Mouse (Mus musculus) megakaryocyte progenitor cell, adult 5-6 weeks (primary cell): ENCODE measurements at regions not wholly inside any gene's neighbourhood (a gene's known extent, or its start where the extent isn't known, plus 50 kb on each side); places are given as distances from the start of the nearest gene placed in this dataset.
A peak's percentile ranks its signal among the peaks of the same experiment; 100 is the strongest.

Experiments used
- ATAC-seq: replicated peaks from 2 replicates; pipeline ENCODE4 v1.8.0; 2016; ENCODE audit warnings: mild to moderate bottlenecking, moderate TSS enrichment, inconsistent platforms; ENCODE audit not compliant: poor library complexity

DNA sequence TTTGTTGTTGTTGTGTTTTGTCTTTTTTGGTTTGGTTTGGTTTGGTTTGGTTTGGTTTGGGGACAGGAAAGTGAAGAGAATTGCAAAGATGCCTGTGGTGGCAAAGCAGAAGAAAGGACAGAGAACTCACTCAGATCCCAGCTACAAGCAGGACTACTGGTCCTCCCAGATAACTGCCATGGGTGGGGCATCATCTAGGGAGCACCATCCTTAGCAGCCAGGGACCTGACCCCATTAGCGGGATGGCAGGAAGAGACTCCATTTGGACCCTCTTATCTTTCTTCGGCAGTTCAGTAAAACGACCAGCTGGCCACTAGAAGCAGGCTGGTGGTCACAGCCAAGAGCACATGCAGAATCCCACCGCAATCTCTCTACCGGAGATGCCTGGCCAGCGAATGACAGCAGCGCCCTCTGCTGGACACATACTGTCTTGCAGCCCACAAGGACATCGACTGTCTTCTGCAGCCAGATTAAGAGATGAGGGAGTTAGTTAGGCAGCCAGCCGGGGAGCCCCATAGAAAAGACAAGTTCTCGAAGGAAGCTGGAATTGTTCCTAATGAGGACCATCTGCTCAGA lies 119.8 kb downstream of the Gm9195 start:
- ATAC-seq: peak; percentile 91

DNA sequence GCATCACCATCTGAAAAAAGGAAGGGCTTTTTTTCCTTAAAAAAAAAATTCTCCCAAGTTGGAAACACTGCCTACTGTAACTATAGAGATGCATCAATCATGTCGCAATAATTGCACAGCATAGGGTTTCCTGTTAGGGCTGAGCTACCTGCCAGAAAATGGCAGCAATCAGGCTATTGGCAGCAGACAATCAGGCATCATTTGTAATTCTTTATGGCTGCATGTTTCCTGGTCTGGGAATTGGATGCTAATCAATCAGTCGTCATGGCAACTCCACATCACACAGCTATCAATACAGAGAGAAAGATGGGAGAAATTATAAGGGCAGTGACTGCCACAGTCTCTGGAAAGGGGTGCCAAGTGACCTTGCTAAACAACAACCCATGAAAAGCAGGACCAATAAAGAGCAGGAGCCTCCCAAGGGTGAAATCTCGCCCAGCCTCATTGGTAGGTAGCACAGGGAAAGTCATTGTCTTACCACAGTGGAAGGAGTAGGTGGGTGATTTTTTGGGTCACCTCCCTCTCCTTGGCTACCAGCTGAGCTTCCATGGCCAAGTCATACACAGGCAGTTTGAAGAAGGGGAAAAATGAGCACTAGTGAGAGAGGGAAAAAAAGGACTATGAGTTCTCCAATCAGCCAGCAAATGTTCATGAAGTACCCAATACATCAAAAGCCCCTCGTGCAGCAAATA lies 130.7 kb downstream of the Gm9195 start:
- no peak for ATAC-seq

DNA sequence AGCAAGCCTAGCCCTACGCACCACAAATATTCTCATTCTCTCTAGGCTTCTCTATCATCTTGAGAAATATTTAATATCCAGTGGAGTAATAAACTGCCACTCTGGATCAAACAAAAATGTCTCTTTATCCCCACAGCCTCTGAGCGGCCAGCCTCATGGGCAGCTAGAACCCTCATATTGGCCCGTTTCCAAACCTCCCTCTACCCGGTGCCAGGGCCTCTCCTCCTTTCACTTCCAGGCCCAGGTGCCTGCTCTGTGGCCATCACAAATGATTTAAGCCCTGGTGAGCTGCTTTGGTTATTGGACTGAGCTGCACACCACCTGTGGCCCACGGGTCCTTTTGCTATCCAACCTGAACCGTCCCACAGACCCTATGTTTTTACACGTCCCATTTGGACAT lies 131.5 kb downstream of the Gm9195 start:
- no peak for ATAC-seq

DNA sequence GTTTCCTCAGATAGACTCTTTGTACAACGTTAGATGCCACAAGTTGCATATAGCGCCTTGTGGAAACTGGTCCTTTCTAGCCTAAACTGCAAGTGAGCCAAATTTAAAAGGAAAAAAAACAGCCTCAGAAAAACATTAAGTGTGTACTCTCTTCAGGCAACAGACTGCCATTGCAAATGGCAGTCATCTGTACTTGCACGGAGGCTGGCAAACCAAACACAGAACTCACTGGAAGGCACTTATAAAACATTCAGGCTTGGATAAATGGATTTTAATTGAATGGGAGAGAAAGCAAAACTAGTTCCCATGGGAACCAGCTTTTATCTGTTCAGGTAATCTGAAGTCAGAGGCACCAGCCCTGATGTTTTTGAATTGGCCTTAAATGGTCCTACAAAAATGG lies 133.7 kb downstream of the Gm9195 start:
- no peak for ATAC-seq

- no peak for ATAC-seq
Observed at GRCm38 (mm10) chr14:72342181-72342580, 149.5 kb downstream of the Gm9195 start.

DNA sequence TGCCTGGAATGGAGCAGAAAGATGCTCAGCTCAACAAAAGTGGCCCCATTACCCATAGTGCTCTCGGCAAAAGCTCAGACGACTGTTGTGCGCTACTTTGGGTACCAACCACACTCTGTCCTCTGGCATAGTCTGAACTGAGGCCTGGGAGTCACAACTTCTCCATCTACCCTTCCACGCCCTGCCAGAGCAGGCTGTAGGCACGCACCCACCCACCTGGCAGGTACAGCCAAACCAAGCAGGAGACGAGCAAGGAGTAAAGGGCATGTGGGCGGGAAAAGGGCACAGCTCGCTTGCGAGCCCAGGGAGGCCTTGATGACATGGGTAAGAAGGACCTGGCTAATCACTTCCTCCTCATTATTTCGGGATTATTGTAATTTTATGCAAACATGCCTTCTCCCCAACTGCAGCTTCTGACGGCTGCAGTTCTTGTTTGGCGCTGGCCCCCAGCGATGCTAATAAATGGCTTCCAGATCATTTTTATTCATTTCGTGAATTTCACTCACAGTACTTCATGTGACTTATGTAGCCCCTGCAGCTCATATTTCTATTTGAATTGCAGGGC lies 150.0 kb downstream of the Gm9195 start:
- ATAC-seq: no peak

- ATAC-seq: no peak
Observed at GRCm38 (mm10) chr14:72338046-72338445, 153.6 kb downstream of the Gm9195 start.

DNA sequence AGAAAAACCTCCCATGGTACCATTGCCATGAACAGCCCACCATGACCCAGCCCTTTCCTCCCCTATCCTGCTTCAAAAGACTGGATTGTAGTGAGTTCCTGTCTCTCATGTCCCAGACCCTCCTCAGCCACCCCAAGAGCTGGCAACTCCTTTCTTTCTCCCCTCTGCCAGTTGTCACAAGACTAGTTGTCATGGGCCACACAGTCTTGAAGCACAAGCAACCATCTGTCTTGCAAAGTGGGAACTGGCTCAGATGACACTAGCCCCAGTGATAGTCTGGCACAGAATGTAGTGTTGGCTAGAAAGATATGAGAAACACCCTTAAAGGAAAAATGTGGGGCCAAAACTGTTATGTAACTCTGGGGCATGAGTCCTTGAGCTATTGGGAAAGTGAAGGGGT lies 187.8 kb downstream of the Gm9195 start:
- ATAC-seq: no peak

- 0 out of 2 replicates have a peak, but pooled peaks have one; percentile 44 for ATAC-seq
Observed at GRCm38 (mm10) chr14:72300026-72300425, 191.6 kb downstream of the Gm9195 start.

- ATAC-seq: no peak
Observed at GRCm38 (mm10) chr14:72294631-72295030, 197.0 kb downstream of the Gm9195 start.

- peak; percentile 54; the same call in 1 of the 2 replicates for ATAC-seq
Observed at GRCm38 (mm10) chr14:72293677-72294387, 197.8 kb downstream of the Gm9195 start.

DNA sequence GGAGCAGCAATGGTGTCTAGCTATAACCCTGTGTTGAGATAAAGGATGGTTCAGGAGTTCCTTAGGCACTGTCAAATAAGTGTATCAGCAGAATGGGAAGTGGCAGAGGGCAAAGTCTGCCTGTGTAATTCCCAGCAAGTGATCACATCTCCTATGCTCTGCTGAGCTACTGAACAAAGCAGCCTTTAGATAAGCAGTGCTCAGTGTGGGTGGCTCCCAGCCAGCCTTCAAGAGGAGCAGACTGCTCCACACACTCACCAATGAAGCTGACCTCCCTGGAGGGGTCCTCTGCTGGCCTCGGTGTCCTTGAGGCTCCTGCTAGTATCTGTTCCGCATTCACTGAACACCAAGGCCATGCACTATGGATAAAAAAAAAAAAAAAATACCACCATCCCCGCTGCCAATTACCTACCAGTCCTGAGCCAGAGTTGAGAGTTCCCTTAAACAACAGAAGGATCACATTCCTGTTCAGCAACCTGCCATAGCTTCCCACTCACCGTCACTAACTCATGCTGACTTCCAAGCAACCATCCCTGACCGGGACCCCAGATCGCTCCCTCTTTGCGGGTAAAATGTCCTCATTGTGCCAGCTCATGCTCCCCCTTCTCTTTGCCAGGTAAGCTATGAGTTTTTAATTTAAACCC lies 198.9 kb downstream of the Gm9195 start:
- no peak for ATAC-seq

DNA sequence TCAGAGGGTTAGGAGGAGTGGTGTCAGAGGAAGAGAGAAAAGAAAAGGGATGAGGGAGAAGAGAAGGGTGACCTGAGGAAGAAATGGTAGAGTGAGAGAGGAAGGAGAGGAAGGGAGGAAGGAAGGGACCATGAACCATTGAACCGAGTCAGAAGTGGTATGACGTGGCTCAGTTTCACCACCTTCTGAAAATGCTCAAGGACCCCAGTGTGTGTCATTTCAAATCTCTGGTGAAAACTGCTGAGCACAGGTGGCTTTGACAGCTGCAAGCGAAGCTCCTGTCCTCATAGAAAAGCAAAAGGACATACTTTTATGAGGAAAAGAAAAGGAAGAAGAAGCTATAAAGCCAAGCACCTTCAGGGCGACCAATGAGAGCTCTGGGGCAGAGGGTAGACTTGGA lies 214.3 kb downstream of the Gm9195 start:
- ATAC-seq: no peak

DNA sequence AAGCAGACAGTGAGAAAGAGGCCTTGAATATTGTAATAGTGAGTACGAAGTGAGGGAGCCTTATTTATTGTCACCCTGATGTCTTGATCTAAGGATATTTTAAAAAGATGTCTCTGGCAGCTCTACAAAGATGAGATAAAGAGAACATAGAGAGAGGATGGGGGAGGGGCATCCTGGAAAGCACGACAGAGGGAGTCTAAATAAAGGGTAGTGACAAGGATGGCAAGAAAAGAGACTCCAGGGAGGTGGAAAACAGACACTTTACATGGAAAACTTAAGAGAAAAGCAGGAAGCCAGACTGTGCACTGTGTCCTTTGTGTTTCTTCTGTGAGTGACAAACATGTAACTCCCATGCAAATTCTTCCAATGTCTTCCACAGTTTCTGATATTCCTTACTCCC lies 232.4 kb downstream of the Gm9195 start:
- ATAC-seq: no peak

GRCm38 (mm10) chr14:72241872-72242271 lies 249.8 kb downstream of the Gm9195 start:
- ATAC-seq: no peak

DNA sequence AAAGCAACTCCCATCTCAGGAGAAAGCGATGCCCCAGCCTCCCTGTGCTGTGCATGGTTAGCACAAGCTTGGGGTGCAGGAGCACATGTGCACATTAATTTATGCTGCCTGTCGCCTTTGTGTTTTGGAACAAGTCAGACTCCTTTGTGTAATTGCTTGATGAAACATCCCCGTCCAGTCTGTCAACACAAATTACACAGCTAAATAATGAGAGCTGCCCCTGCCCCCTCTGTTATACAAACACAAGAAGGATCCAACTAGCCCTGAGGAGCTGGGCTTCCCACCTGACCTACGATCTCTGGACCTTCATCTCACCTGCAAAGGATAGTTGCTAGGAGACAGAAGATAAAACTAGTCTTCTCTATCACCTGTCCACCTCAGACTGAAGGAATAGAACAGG lies 251.4 kb downstream of the Gm9195 start:
- no peak for ATAC-seq

DNA sequence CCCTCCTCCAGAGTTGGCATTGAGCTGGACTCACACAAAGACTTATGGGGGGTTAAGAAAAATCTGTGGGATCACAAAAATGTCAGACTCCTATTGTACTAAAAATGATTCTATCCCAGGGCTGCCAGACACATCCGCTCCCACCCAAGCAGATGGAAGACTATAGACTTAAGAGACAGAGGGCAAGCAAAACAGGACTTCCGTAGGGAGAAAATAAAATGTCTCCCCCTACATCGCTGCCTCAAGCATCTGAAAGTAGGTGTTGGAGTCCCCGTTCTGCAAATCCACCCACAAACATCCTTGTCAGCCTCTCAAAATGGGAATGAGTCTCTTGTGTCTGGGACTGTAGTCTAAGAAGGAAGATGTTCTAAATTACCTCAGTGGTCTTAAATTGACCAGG lies 253.3 kb downstream of the Gm9195 start:
- ATAC-seq: no peak

GRCm38 (mm10) chr14:72234234-72235075 lies 257.2 kb downstream of the Gm9195 start:
- no peak for ATAC-seq

DNA sequence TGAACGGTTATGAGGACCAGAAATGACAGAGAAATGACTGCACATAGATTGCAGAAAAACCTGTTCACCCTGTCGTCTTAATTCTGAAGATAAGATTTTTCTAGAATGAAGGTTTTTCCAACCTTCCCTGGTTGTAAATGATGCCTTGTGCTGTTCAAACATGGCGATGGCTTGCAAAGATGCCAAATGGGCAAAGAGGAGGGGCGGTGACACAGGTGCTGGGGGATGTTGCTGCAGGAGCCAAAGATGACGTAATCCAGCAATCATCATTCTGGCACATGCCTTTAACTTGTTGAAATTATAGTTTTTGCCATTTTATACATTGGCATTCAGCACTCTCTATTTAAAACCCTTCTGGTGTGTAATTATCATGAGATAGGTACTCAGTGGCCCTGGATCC lies 263.8 kb downstream of the Gm9195 start:
- ATAC-seq: no peak

DNA sequence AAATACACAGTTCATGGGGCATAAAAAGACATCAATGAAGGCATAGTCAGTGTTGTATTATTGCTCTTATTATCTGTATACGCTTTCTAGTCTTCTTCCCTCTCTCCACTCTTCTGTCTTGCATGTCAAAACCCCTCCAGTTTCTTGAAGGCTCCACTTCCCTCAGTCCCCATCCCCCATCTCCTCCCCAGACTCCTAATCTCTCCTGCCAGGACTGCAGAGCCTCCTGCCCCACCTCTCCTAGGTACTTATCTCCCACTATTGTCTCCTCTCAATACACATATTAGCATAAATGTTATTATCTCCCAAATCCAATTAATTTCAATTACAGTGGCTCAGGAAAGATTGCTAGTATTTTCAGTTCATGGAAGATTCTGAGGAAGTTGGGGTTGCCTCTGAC lies 264.2 kb downstream of the Gm9195 start:
- no peak for ATAC-seq

GRCm38 (mm10) chr14:72226946-72227345 lies 264.7 kb downstream of the Gm9195 start:
- ATAC-seq: no peak
